Mouse (Mus musculus): ENCODE results near the gene P3h3.

P3h3 gene

GRCm38 (mm10) chr6:124865766-124866362 is 8.3 kb upstream of the P3h3 start:
- no peak for DNase-seq (ENCODE audit: low spot score in 2 of 2)

GRCm38 (mm10) chr6:124863658-124864298 is 6.2 kb upstream of the P3h3 start, which contains the start of gene Gpr162:
Gene Gpr162 (minus strand): TSS chr6:124863983.
- peak; percentile 42 to 51 for DNase-seq (ENCODE audit: low spot score in 2 of 2)

GRCm38 (mm10) chr6:124863125-124863657 is 5.6 kb upstream of the P3h3 start:
- DNase-seq (ENCODE audit: low spot score in 2 of 2): no peak

- no peak for DNase-seq (ENCODE audit: low spot score in 2 of 2)
These were observed 5.0 kb upstream of the P3h3 start for GRCm38 (mm10) chr6:124862406-124863124.

GRCm38 (mm10) chr6:124861802-124862201 is 4.2 kb upstream of the P3h3 start:
- DNase-seq (ENCODE audit: low spot score in 2 of 2): no peak

- DNase-seq (ENCODE audit: low spot score in 2 of 2): no peak
These were observed 3.7 kb upstream of the P3h3 start for GRCm38 (mm10) chr6:124861266-124861665.

GRCm38 (mm10) chr6:124860511-124860910 is 3.0 kb upstream of the P3h3 start:
- no peak for DNase-seq (ENCODE audit: low spot score in 2 of 2)

GRCm38 (mm10) chr6:124859725-124860124 is 2.2 kb upstream of the P3h3 start:
- peak; percentile 83 to 85 for DNase-seq (ENCODE audit: low spot score in 2 of 2)

GRCm38 (mm10) chr6:124858561-124859318 is 1.2 kb upstream of the P3h3 start:
- no peak for DNase-seq (ENCODE audit: low spot score in 2 of 2)

GRCm38 (mm10) chr6:124857840-124858530 is 433 bp upstream of the P3h3 start:
- no peak for DNase-seq (ENCODE audit: low spot score in 2 of 2)

- DNase-seq (ENCODE audit: low spot score in 2 of 2): no peak
These were observed 1.2 kb downstream of the P3h3 start for GRCm38 (mm10) chr6:124856321-124856720.

GRCm38 (mm10) chr6:124854647-124855046 is 2.9 kb downstream of the P3h3 start:
- no peak for DNase-seq (ENCODE audit: low spot score in 2 of 2)

GRCm38 (mm10) chr6:124850535-124850934 is 7.0 kb downstream of the P3h3 start:
- DNase-seq (ENCODE audit: low spot score in 2 of 2): no peak

- DNase-seq (ENCODE audit: low spot score in 2 of 2): peak; percentile 85 to 86
These were observed 10.2 kb downstream of the P3h3 start for GRCm38 (mm10) chr6:124847305-124847704.

GRCm38 (mm10) chr6:124840241-124841167 is 17.0 kb downstream of the P3h3 start, which contains the start of gene Gnb3:
Gene Gnb3 (minus strand): TSS chr6:124840275.
- no peak for DNase-seq (ENCODE audit: low spot score in 2 of 2)

- no peak for DNase-seq (ENCODE audit: low spot score in 2 of 2)
These were observed 17.7 kb downstream of the P3h3 start for GRCm38 (mm10) chr6:124839805-124840204.

GRCm38 (mm10) chr6:124836411-124836810 is 21.1 kb downstream of the P3h3 start:
- DNase-seq (ENCODE audit: low spot score in 2 of 2): no peak

- DNase-seq (ENCODE audit: low spot score in 2 of 2): no peak
These were observed 22.0 kb downstream of the P3h3 start for GRCm38 (mm10) chr6:124835531-124835930.

- peak; percentile 39 to 49 for DNase-seq (ENCODE audit: low spot score in 2 of 2)
These were observed 23.0 kb downstream of the P3h3 start for GRCm38 (mm10) chr6:124834512-124835081.

GRCm38 (mm10) chr6:124831649-124832048 is 25.9 kb downstream of the P3h3 start:
- DNase-seq (ENCODE audit: low spot score in 2 of 2): no peak
